7 mouse cellular contexts compared by ENCODE assay signal in the genomic region with DNA sequence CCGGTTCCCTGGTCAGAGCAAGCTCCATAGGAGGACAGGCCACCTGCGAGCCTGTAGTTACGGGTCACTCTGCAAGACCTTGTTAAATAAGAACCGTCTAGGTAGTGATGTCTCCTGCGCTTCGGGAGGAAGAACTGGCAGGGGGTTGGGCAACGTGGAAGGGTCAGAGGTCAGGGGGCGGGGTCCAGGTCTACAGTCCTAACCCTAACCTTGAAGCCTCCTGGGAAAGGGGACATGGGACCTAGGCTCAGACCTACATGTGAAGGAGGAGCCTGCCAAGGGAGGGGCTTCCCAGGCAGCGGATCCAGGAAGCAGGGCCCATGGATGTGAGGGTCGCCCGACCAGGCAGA. TPM values are rescaled to one million over a fixed set of nuclear protein-coding genes. Genes with fewer than 3 reads are reported as not detected.
DNase-seq lines count a peak whose midpoint lies in the region; ATAC-seq and TF ChIP-seq lines count a peak whose summit lies in the region.

No protein-coding gene starts in this region.

- DNase-seq in lung, embryonic 14.5 days = no peak
- DNase-seq in lung, adult 18-20 months = no peak
- no peak for DNase-seq in forebrain, embryonic 14.5 days (ENCODE audit: low spot score)
- DNase-seq in limb, embryonic 11.5 days (ENCODE audit: low spot score) = no peak
- no peak for DNase-seq in embryo, embryonic 9.5 days (ENCODE audit: extremely low spot score)
- DNase-seq in right cerebral cortex, postnatal 36 days (ENCODE audit: low spot score in 2 of 2) = no peak

- peak overlapping the region; percentile 38 for H3K4me2 ChIP-seq in lung, embryonic 14.5 days
- no peak overlapping the region for H3K4me2 ChIP-seq in forebrain, embryonic 14.5 days (ENCODE audit: low read length)
- H3K4me2 ChIP-seq in limb, embryonic 11.5 days (ENCODE audit: low read depth, severe bottlenecking) = no peak overlapping the region
- 0 out of 2 replicates have a peak overlapping the region, but pooled peaks have one; percentile 10 for H3K4me2 ChIP-seq in stomach, embryonic 14.5 days (replicated peaks; ENCODE audit: low read depth, low read length)

- H3K9me3 ChIP-seq in lung, embryonic 14.5 days (ENCODE audit: low read depth, low read length) = no peaks in the 10 kb centered on the region
- H3K9me3 ChIP-seq in forebrain, embryonic 14.5 days (replicated peaks; ENCODE audit: control insufficient read depth, low read length) = no peaks in the 10 kb centered on the region
- H3K9me3 ChIP-seq in limb, embryonic 11.5 days (ENCODE audit: control insufficient read depth, low read length) = no peaks in the 10 kb centered on the region
- no peaks in the 10 kb centered on the region for H3K9me3 ChIP-seq in stomach, embryonic 14.5 days (ENCODE audit: control insufficient read depth, low read depth, low read length)

- H3K27ac ChIP-seq in lung, embryonic 14.5 days (ENCODE audit: low read depth) = peak overlapping the region; percentile 91
- H3K27ac ChIP-seq in forebrain, embryonic 14.5 days (ENCODE audit: low read depth, low read length) = peak overlapping the region; percentile 72; the same call in 1 of the 2 replicates
- peak overlapping the region; percentile 21; the same call in 1 of the 2 replicates for H3K27ac ChIP-seq in limb, embryonic 11.5 days (replicated peaks; ENCODE audit: low read depth, low read length)
- H3K27ac ChIP-seq in stomach, embryonic 14.5 days (ENCODE audit: low read length) = peak overlapping the region; percentile 89

- WGBS in lung, embryonic 14.5 days = 36% methylated on average over 11 of the region's 11 CpGs
- WGBS in forebrain, embryonic 14.5 days = 63% methylated on average over 11 of the region's 11 CpGs
- 52% methylated on average over 11 of the region's 11 CpGs for WGBS in limb, embryonic 11.5 days
- 39% methylated on average over 11 of the region's 11 CpGs for WGBS in stomach, embryonic 14.5 days

- no peak overlapping the region for H3K4me3 ChIP-seq in lung, embryonic 14.5 days (ENCODE audit: low read depth, low read length)
- H3K4me3 ChIP-seq in forebrain, embryonic 14.5 days (ENCODE audit: low read depth, low read length) = no peak overlapping the region
- H3K4me3 ChIP-seq in limb, embryonic 11.5 days (ENCODE audit: low read depth, low read length) = no peak overlapping the region
- no peak overlapping the region for H3K4me3 ChIP-seq in stomach, embryonic 14.5 days (ENCODE audit: low read depth, low read length)

- H3K27me3 ChIP-seq in lung, embryonic 14.5 days (ENCODE audit: insufficient read depth, low read length) = no peaks in the 10 kb centered on the region
- no peaks in the 10 kb centered on the region for H3K27me3 ChIP-seq in forebrain, embryonic 14.5 days (replicated peaks; ENCODE audit: control insufficient read depth, insufficient read depth, low read length)
- H3K27me3 ChIP-seq in limb, embryonic 11.5 days (ENCODE audit: control insufficient read depth, insufficient read depth, low read length) = no peaks in the 10 kb centered on the region
- no peaks in the 10 kb centered on the region for H3K27me3 ChIP-seq in stomach, embryonic 14.5 days (ENCODE audit: control insufficient read depth, insufficient read depth, low read length)

- 0 out of 2 replicates have a peak, but pooled peaks have one; percentile 22 for ATAC-seq in lung, embryonic 14.5 days (ENCODE audit: insufficient read depth)
- peak; percentile 25; the same call in 1 of the 2 replicates for ATAC-seq in forebrain, embryonic 14.5 days
- ATAC-seq in limb, embryonic 11.5 days (ENCODE audit: insufficient number of reproducible peaks, low FRiP score, low TSS enrichment, low read depth) = peak; percentile 40; the same call in 1 of the 2 replicates
- ATAC-seq in stomach, embryonic 14.5 days (ENCODE audit: insufficient number of reproducible peaks, insufficient read depth, low FRiP score, low read depth) = peak; percentile 16; the same call in 1 of the 2 replicates

- TF ChIP-seq CTCF in lung, embryonic 14.5 days (IDR thresholded peaks at IDR 0.05; ENCODE audit: low read depth) = no peak

- no peak overlapping the region; the same call in 1 of the 2 replicates for H3K9ac ChIP-seq in lung, embryonic 14.5 days
- H3K9ac ChIP-seq in forebrain, embryonic 14.5 days (ENCODE audit: low read length) = no peak overlapping the region; the same call in 1 of the 2 replicates
- no peak overlapping the region for H3K9ac ChIP-seq in limb, embryonic 11.5 days (ENCODE audit: low read length)
- H3K9ac ChIP-seq in stomach, embryonic 14.5 days (replicated peaks; ENCODE audit: low read depth, low read length) = no peak overlapping the region

- H3K4me1 ChIP-seq in lung, embryonic 14.5 days (ENCODE audit: insufficient read depth) = peaks cover 15% of the 10 kb centered on the region
- H3K4me1 ChIP-seq in forebrain, embryonic 14.5 days (ENCODE audit: control insufficient read depth, insufficient read depth, low read length) = 0 out of 2 replicates have a peak, but pooled peaks cover 11% of the 10 kb centered on the region
- H3K4me1 ChIP-seq in limb, embryonic 11.5 days (ENCODE audit: control insufficient read depth, insufficient read depth, low read length) = no peaks in the 10 kb centered on the region
- H3K4me1 ChIP-seq in stomach, embryonic 14.5 days (ENCODE audit: control insufficient read depth, insufficient read depth, low read length) = peaks cover 25% of the 10 kb centered on the region

- H3K36me3 ChIP-seq in lung, embryonic 14.5 days (ENCODE audit: insufficient read depth) = no peaks in the 10 kb centered on the region
- no peaks in the 10 kb centered on the region for H3K36me3 ChIP-seq in forebrain, embryonic 14.5 days (ENCODE audit: control insufficient read depth, insufficient read depth, low read length)
- no peaks in the 10 kb centered on the region for H3K36me3 ChIP-seq in limb, embryonic 11.5 days (ENCODE audit: control insufficient read depth, insufficient read depth, low read length)
- no peaks in the 10 kb centered on the region for H3K36me3 ChIP-seq in stomach, embryonic 14.5 days (ENCODE audit: control insufficient read depth, insufficient read depth, low read length)

RNA-seq across cellular contexts. Expression of a gene that starts 11.7 kb away (rescaled TPM):
- 6.9 TPM in 2 replicates for polyA plus RNA-seq in lung, embryonic 14.5 days (2014; fragmentation: Nextera tagmentation; extraction: Ambion mirVana)
- 2.1 and 2.7 TPM in 2 replicates for polyA plus RNA-seq in forebrain, embryonic 14.5 days (2014; fragmentation: Nextera tagmentation; extraction: Ambion mirVana)
- polyA plus RNA-seq in limb, embryonic 11.5 days (2014; fragmentation: Nextera tagmentation; extraction: Ambion mirVana) = 1.3 and 1.7 TPM in 2 replicates
- polyA plus RNA-seq in stomach, embryonic 14.5 days (2014; fragmentation: Nextera tagmentation; extraction: Ambion mirVana) = 9.2 and 10.2 TPM in 2 replicates

RNA-seq across cellular contexts. Expression of a gene that starts 17.3 kb away (rescaled TPM):
- polyA plus RNA-seq in lung, embryonic 14.5 days (2014; fragmentation: Nextera tagmentation; extraction: Ambion mirVana) = not detected in 2 replicates
- not detected in 2 replicates for polyA plus RNA-seq in forebrain, embryonic 14.5 days (2014; fragmentation: Nextera tagmentation; extraction: Ambion mirVana)
- not detected in 2 replicates for polyA plus RNA-seq in limb, embryonic 11.5 days (2014; fragmentation: Nextera tagmentation; extraction: Ambion mirVana)
- polyA plus RNA-seq in stomach, embryonic 14.5 days (2014; fragmentation: Nextera tagmentation; extraction: Ambion mirVana) = not detected in 2 replicates

Comparison
In these comparisons a context has a peak if more than half of its experiments do, and no peak if none do; other contexts are left out.
1. H3K27ac ChIP-seq: peak in every context shown above with its lines; median percentile 91 in lung, embryonic 14.5 days; 89 in stomach, embryonic 14.5 days; 72 in forebrain, embryonic 14.5 days; 21 in limb, embryonic 11.5 days.
2. H3K4me2 ChIP-seq: peak in lung, embryonic 14.5 days (single experiment) and stomach, embryonic 14.5 days (single experiment); none in forebrain, embryonic 14.5 days (single experiment) and limb, embryonic 11.5 days (single experiment).
3. Peak in every context shown above with its lines, with median percentiles within 50 percentile points of each other: ATAC-seq.